Comparison of ENCODE assay signal across 8 mouse cellular contexts in the genomic region with DNA sequence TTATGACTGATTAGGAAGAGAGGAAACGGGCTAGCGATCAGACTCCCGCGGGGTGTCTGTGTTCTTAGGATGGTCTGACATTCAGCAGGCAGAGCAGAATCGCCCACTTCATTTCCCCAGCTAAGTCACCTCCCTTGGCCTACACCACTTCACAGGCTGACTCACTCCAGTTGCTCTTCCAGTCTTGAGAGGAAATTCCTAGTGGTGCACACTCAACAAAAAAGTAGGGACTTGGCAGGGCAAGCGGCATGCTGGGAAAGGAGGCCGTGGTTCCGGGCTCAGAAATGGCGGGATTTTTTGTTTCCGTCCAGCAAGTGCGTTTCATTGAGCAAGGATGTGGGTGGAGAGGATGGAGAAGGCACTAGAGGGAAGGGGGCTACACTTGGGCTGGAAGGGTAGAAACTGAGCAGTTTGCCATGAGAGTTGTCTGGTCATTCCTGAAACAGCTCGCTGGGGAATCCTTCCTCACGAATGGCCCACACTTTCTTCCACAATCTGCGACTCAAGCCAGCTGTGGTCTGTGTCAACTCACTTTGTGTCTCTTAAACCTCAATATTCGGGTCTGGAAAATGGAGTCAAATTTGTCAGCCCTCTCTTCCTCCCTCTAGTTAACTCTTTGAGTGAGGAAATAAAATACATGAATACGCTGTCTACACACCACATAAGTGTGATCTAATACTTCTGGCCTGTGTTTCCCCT. TPM values are rescaled to one million over a fixed set of nuclear protein-coding genes. Genes with fewer than 3 reads are reported as not detected.
DNase-seq lines count a peak whose midpoint lies in the region; ATAC-seq and TF ChIP-seq lines count a peak whose summit lies in the region.

No protein-coding gene starts in this region.

- no peak for TF ChIP-seq CTCF in liver, adult 2 months (IDR thresholded peaks at IDR 0.05; ENCODE audit: low read depth, low read length)

- no peaks in the 10 kb centered on the region for H3K4me1 ChIP-seq in liver, adult 2 months (ENCODE audit: control insufficient read depth, insufficient read depth, low read length)
- peaks cover 51% of the 10 kb centered on the region for H3K4me1 ChIP-seq in forebrain, embryonic 10.5 days
- H3K4me1 ChIP-seq in limb, embryonic 14.5 days (ENCODE audit: control insufficient read depth, insufficient read depth, low read length) = peaks cover 29% of the 10 kb centered on the region

- H3K36me3 ChIP-seq in liver, adult 2 months (ENCODE audit: control insufficient read depth, insufficient read depth, low read length) = no peaks in the 10 kb centered on the region
- H3K36me3 ChIP-seq in forebrain, embryonic 10.5 days (replicated peaks) = peaks cover 50% of the 10 kb centered on the region
- H3K36me3 ChIP-seq in limb, embryonic 14.5 days (ENCODE audit: control insufficient read depth, insufficient read depth, low read length) = peaks cover 28% of the 10 kb centered on the region
- H3K36me3 ChIP-seq in myocyte (ENCODE audit: control insufficient read depth, insufficient read depth) = peaks cover 5% of the 10 kb centered on the region

- peak overlapping the region; percentile 10; the same call in 1 of the 2 replicates for H3K4me3 ChIP-seq in liver, adult 2 months (ENCODE audit: insufficient read depth, low read depth, low read length)
- peak overlapping the region; percentile 93 for H3K4me3 ChIP-seq in forebrain, embryonic 10.5 days
- H3K4me3 ChIP-seq in limb, embryonic 14.5 days (replicated peaks; ENCODE audit: low read length) = peak overlapping the region; percentile 90
- peak overlapping the region; percentile 68 for H3K4me3 ChIP-seq in myocyte

- TF ChIP-seq POLR2A in liver, adult 2 months (IDR thresholded peaks at IDR 0.05; ENCODE audit: extremely low read depth, insufficient read depth, low read length) = no peak
- no peak for TF ChIP-seq POLR2A in limb, embryonic 14.5 days (IDR thresholded peaks at IDR 0.05; ENCODE audit: borderline replicate concordance, extremely low read depth, insufficient read depth, insufficient read length)
- no peak for TF ChIP-seq POLR2A in myocyte (IDR thresholded peaks at IDR 0.05; ENCODE audit: insufficient read length, low read depth)

- no peak overlapping the region for H3K9ac ChIP-seq in liver, adult 2 months (ENCODE audit: low read depth, low read length)
- H3K9ac ChIP-seq in limb, embryonic 14.5 days (ENCODE audit: low read depth, low read length, severe bottlenecking) = peak overlapping the region; percentile 98

- peak overlapping the region; percentile 46 for H3ac ChIP-seq in myocyte (ENCODE audit: control insufficient read depth, insufficient read length)

- ATAC-seq in limb, embryonic 14.5 days (ENCODE audit: low FRiP score, low read depth) = no peak

- H3K27ac ChIP-seq in liver, adult 2 months (replicated peaks; ENCODE audit: insufficient read depth, low read depth, low read length) = peak overlapping the region; percentile 38; the same call in 1 of the 2 replicates
- H3K27ac ChIP-seq in forebrain, embryonic 10.5 days = peak overlapping the region; percentile 98
- H3K27ac ChIP-seq in limb, embryonic 14.5 days (replicated peaks; ENCODE audit: low read depth, low read length) = no peak overlapping the region

- DNase-seq in liver, adult 2 months (ENCODE audit: extremely low read depth, low read depth, low spot score) = peak; percentile 7
- no peak for DNase-seq in liver
- DNase-seq in forebrain, embryonic 10.5 days (ENCODE audit: extremely low spot score, low spot score) = peak; percentile 21
- peak; percentile 45 to 60 for DNase-seq in heart, postnatal 36 days
- peak; percentile 19 for DNase-seq in limb, embryonic 14.5 days (ENCODE audit: low spot score)
- no peak for DNase-seq in right cerebral cortex, postnatal 4 days
- no peak for DNase-seq in spleen, adult 18-20 months

- peaks cover 9% of the 10 kb centered on the region for H3K27me3 ChIP-seq in liver, adult 2 months (ENCODE audit: control insufficient read depth, insufficient read depth, low read length)
- H3K27me3 ChIP-seq in forebrain, embryonic 10.5 days (ENCODE audit: poor library complexity, severe bottlenecking) = no peaks in the 10 kb centered on the region
- H3K27me3 ChIP-seq in limb, embryonic 14.5 days (ENCODE audit: control insufficient read depth, insufficient read depth, low read length) = no peaks in the 10 kb centered on the region
- H3K27me3 ChIP-seq in myocyte (ENCODE audit: control insufficient read depth, insufficient read depth, insufficient read length) = no peaks in the 10 kb centered on the region

- WGBS in liver, adult 2 months = 72% methylated on average over 16 of the region's 16 CpGs
- 83% methylated on average over 16 of the region's 16 CpGs for WGBS in forebrain, embryonic 10.5 days
- WGBS in limb, embryonic 14.5 days = 70% methylated on average over 16 of the region's 16 CpGs

- intact Hi-C loops in heart, postnatal 36 days (cut with DNase I) = loop anchor here (2.0 kb wide), 1 partner anchor 90 kb away; a partner anchor contains a TSS

- H3K4me2 ChIP-seq in limb, embryonic 14.5 days (replicated peaks; ENCODE audit: low read depth, low read length, severe bottlenecking) = peak overlapping the region; percentile 75
- peak overlapping the region; percentile 92 for H3K4me2 ChIP-seq in myocyte (ENCODE audit: low read depth)

- H3K9me3 ChIP-seq in forebrain, embryonic 10.5 days = no peaks in the 10 kb centered on the region
- H3K9me3 ChIP-seq in limb, embryonic 14.5 days (ENCODE audit: control insufficient read depth, low read length) = no peaks in the 10 kb centered on the region

- H3K79me2 ChIP-seq in liver, adult 2 months (ENCODE audit: control insufficient read depth, insufficient read depth, low read length) = no peaks in the 10 kb centered on the region; the same call in 1 of the 2 replicates
- H3K79me2 ChIP-seq in myocyte (ENCODE audit: control insufficient read depth, insufficient read depth) = peaks cover 49% of the 10 kb centered on the region

TF ChIP-seq in myocyte, 11 proteins besides CTCF, POLR2A, EP300 and RAD21:
- TF ChIP-seq E2F4 (IDR thresholded peaks at IDR 0.05; ENCODE audit: insufficient read depth) (peak; percentile 63), POLR2AphosphoS2 (IDR thresholded peaks at IDR 0.05; ENCODE audit: insufficient read length, low read depth) (peak; percentile 14), MYOD1 (IDR thresholded peaks at IDR 0.05; ENCODE audit: control insufficient read depth in 1 of 3, insufficient read length in 2 of 3, low read depth in 2 of 3) (peak in 1 of 3 experiments; percentile 38), MYOG (IDR thresholded peaks at IDR 0.05; ENCODE audit: control insufficient read depth in 1 of 3, insufficient read depth in 1 of 3, insufficient read length in 2 of 3, low read depth in 2 of 3) (no peak), CEBPB (IDR thresholded peaks at IDR 0.05; ENCODE audit: insufficient read depth, poor library complexity, severe bottlenecking) (no peak), USF1 (IDR thresholded peaks at IDR 0.05; ENCODE audit: low read depth) (no peak)

RNA-seq across cellular contexts. Expression of a gene that starts 1.5 kb away (rescaled TPM):
- total RNA-seq in liver, adult 2 months (2014; rRNA removed) = 0.83 and 1.5 TPM in 2 replicates
- 1.5 TPM in 2 replicates for polyA plus RNA-seq in liver, adult 2 months (2012; rRNA removed)
- 50.5 and 50.7 TPM in 2 replicates for polyA plus RNA-seq in forebrain, embryonic 10.5 days (2016; fragmentation: Nextera tagmentation; extraction: Ambion mirVana)
- 10 to 100 TPM; 28.4 to 32.0 TPM for total RNA-seq in heart, postnatal 36 days (2021)
- 143 and 144 TPM in 2 replicates for polyA plus RNA-seq in limb, embryonic 14.5 days (2012; rRNA removed)
- polyA plus RNA-seq in limb, embryonic 14.5 days (2014; fragmentation: Nextera tagmentation; extraction: Ambion mirVana) = 186 and 189 TPM in 2 replicates
- polyA plus RNA-seq in myocyte (2012; fragmentation: generic; extraction: Trizol) = 58.8 TPM

RNA-seq across cellular contexts. Expression of a gene that starts 44.1 kb away (rescaled TPM):
- 30.8 and 36.5 TPM in 2 replicates for total RNA-seq in liver, adult 2 months (2014; rRNA removed)
- polyA plus RNA-seq in liver, adult 2 months (2012; rRNA removed) = 20.6 and 21.6 TPM in 2 replicates
- 2.0 and 2.6 TPM in 2 replicates for polyA plus RNA-seq in forebrain, embryonic 10.5 days (2016; fragmentation: Nextera tagmentation; extraction: Ambion mirVana)
- total RNA-seq in heart, postnatal 36 days (2021) = 100 to 1,000 TPM; 131 to 192 TPM
- 15.8 and 27.9 TPM in 2 replicates for polyA plus RNA-seq in limb, embryonic 14.5 days (2012; rRNA removed)
- 20.0 and 22.9 TPM in 2 replicates for polyA plus RNA-seq in limb, embryonic 14.5 days (2014; fragmentation: Nextera tagmentation; extraction: Ambion mirVana)
- 10.3 TPM for polyA plus RNA-seq in myocyte (2012; fragmentation: generic; extraction: Trizol)

Comparison
In these comparisons a context has a peak if more than half of its experiments do, and no peak if none do; other contexts are left out.
1. DNase-seq: peak in liver, adult 2 months (single experiment), forebrain, embryonic 10.5 days (single experiment), heart, postnatal 36 days (2 of 2) and limb, embryonic 14.5 days (single experiment); none in liver (single experiment), right cerebral cortex, postnatal 4 days (single experiment) and spleen, adult 18-20 months (0 of 2).
2. H3K4me3 ChIP-seq: peak in every context shown above with its lines; median percentile 93 in forebrain, embryonic 10.5 days; 90 in limb, embryonic 14.5 days; 68 in myocyte; 10 in liver, adult 2 months.
3. RNA of a gene that starts 1.5 kb away (polyA plus RNA-seq): 143 to 189 TPM in limb, embryonic 14.5 days, 58.8 TPM in myocyte (single experiment) and 50.5 to 50.7 TPM in forebrain, embryonic 10.5 days; 1.5 TPM in liver, adult 2 months; every median in the first group is over 10 times any median in the second.